ENCODE assay signal across 12 mouse cellular contexts in genomic region chr10:68103078-68103855, GRCm38 (mm10).
DNase-seq lines count a peak whose midpoint lies in the region; ATAC-seq lines count a peak whose summit lies in the region.
"Had no signal": no experiment of that assay in that cellular context is flagged by ENCODE, and none has a peak within 500 bp of the region (broad histone marks: within the 10 kb centered on the region; RNA-seq: fewer than 3 reads in every experiment).

No protein-coding gene starts in this region.

- peaks cover 30% of the 10 kb centered on the region; the same call in 1 of the 2 replicates for H3K36me3 ChIP-seq in heart, embryonic 15.5 days
- H3K36me3 ChIP-seq in limb, embryonic 11.5 days (ENCODE audit: control insufficient read depth, insufficient read depth, low read length): 0 out of 2 replicates have a peak, but pooled peaks cover 2% of the 10 kb centered on the region
- H3K36me3 ChIP-seq in limb, embryonic 10.5 days: peaks cover 36% of the 10 kb centered on the region
- H3K36me3 ChIP-seq in embryonic facial prominence, embryonic 15.5 days: peaks cover 27% of the 10 kb centered on the region
- peaks cover 11% of the 10 kb centered on the region; the same call in 1 of the 2 replicates for H3K36me3 ChIP-seq in stomach, embryonic 15.5 days
- no peaks in the 10 kb centered on the region for H3K36me3 ChIP-seq in forebrain, embryonic 15.5 days

- no peak for ATAC-seq in heart, embryonic 15.5 days (replicated peaks; ENCODE audit: insufficient number of reproducible peaks, insufficient read depth, low FRiP score, low read depth)
- 0 out of 2 replicates have a peak, but pooled peaks have one; percentile 40 for ATAC-seq in limb, embryonic 11.5 days (ENCODE audit: insufficient number of reproducible peaks, low FRiP score, low TSS enrichment, low read depth)
- ATAC-seq in embryonic facial prominence, embryonic 15.5 days (ENCODE audit: insufficient number of reproducible peaks, low FRiP score, low TSS enrichment, low read depth): no peak
- no peak for ATAC-seq in stomach, embryonic 15.5 days (ENCODE audit: insufficient read depth, low FRiP score, low read depth)
- ATAC-seq in forebrain, embryonic 15.5 days (replicated peaks): no peak

- H3K27me3 ChIP-seq in heart, embryonic 15.5 days: no peaks in the 10 kb centered on the region
- H3K27me3 ChIP-seq in limb, embryonic 11.5 days (ENCODE audit: control insufficient read depth, insufficient read depth, low read length): no peaks in the 10 kb centered on the region
- no peaks in the 10 kb centered on the region for H3K27me3 ChIP-seq in limb, embryonic 10.5 days (ENCODE audit: low read depth, poor library complexity, severe bottlenecking)
- no peaks in the 10 kb centered on the region for H3K27me3 ChIP-seq in embryonic facial prominence, embryonic 15.5 days
- H3K27me3 ChIP-seq in stomach, embryonic 15.5 days (replicated peaks): no peaks in the 10 kb centered on the region
- H3K27me3 ChIP-seq in forebrain, embryonic 15.5 days: no peaks in the 10 kb centered on the region
- H3K27me3 ChIP-seq: CH12.LX; liver, embryonic 13.5 days; megakaryocyte, embryonic 14.5 days had no signal

- H3K4me3 ChIP-seq in heart, embryonic 15.5 days: no peak overlapping the region
- H3K4me3 ChIP-seq in limb, embryonic 11.5 days (ENCODE audit: low read depth, low read length): no peak overlapping the region
- H3K4me3 ChIP-seq in limb, embryonic 10.5 days: no peak overlapping the region
- no peak overlapping the region for H3K4me3 ChIP-seq in embryonic facial prominence, embryonic 15.5 days (replicated peaks)
- no peak overlapping the region for H3K4me3 ChIP-seq in stomach, embryonic 15.5 days (replicated peaks)
- no peak overlapping the region for H3K4me3 ChIP-seq in forebrain, embryonic 15.5 days
- H3K4me3 ChIP-seq: liver, embryonic 13.5 days; megakaryocyte, embryonic 14.5 days had no signal

- 68% methylated on average over 6 of the region's 6 CpGs for WGBS in heart, embryonic 15.5 days
- WGBS in limb, embryonic 11.5 days: 60% methylated on average over 6 of the region's 6 CpGs
- WGBS in limb, embryonic 10.5 days: 72% methylated on average over 6 of the region's 6 CpGs
- WGBS in embryonic facial prominence, embryonic 15.5 days: 32% methylated on average over 6 of the region's 6 CpGs
- WGBS in stomach, embryonic 15.5 days: 35% methylated on average over 6 of the region's 6 CpGs
- WGBS in forebrain, embryonic 15.5 days: 70% methylated on average over 6 of the region's 6 CpGs

- peaks cover 55% of the 10 kb centered on the region for H3K4me1 ChIP-seq in heart, embryonic 15.5 days (replicated peaks)
- peaks cover 7% of the 10 kb centered on the region; the same call in 1 of the 2 replicates for H3K4me1 ChIP-seq in limb, embryonic 11.5 days (ENCODE audit: control insufficient read depth, insufficient read depth, low read length)
- H3K4me1 ChIP-seq in limb, embryonic 10.5 days: peaks cover 32% of the 10 kb centered on the region
- peaks cover 52% of the 10 kb centered on the region for H3K4me1 ChIP-seq in embryonic facial prominence, embryonic 15.5 days
- peaks cover 23% of the 10 kb centered on the region for H3K4me1 ChIP-seq in stomach, embryonic 15.5 days
- peaks cover 26% of the 10 kb centered on the region for H3K4me1 ChIP-seq in forebrain, embryonic 15.5 days

- intact Hi-C loops in heart, postnatal 10 days (cut with DNase I): loop anchor here (5.0 kb wide), 1 partner anchor 174 kb away; the partner anchor contains the start of gene Arid5b

- no peak overlapping the region for H3K4me2 ChIP-seq in heart, embryonic 15.5 days
- H3K4me2 ChIP-seq in limb, embryonic 11.5 days (ENCODE audit: low read depth, severe bottlenecking): no peak overlapping the region
- no peak overlapping the region; the same call in 1 of the 2 replicates for H3K4me2 ChIP-seq in embryonic facial prominence, embryonic 15.5 days (replicated peaks)
- H3K4me2 ChIP-seq in stomach, embryonic 15.5 days: no peak overlapping the region
- H3K4me2 ChIP-seq in forebrain, embryonic 15.5 days (replicated peaks): no peak overlapping the region
- H3K4me2 ChIP-seq: liver, embryonic 13.5 days had no signal

- no peak overlapping the region for H3K9ac ChIP-seq in heart, embryonic 15.5 days
- no peak overlapping the region for H3K9ac ChIP-seq in limb, embryonic 11.5 days (ENCODE audit: low read length)
- H3K9ac ChIP-seq in embryonic facial prominence, embryonic 15.5 days: no peak overlapping the region
- H3K9ac ChIP-seq in stomach, embryonic 15.5 days: no peak overlapping the region
- no peak overlapping the region for H3K9ac ChIP-seq in forebrain, embryonic 15.5 days (replicated peaks)
- H3K9ac ChIP-seq: liver, embryonic 13.5 days had no signal

- H3K27ac ChIP-seq in heart, embryonic 15.5 days: peak overlapping the region; percentile 84
- no peak overlapping the region for H3K27ac ChIP-seq in limb, embryonic 11.5 days (replicated peaks; ENCODE audit: low read depth, low read length)
- no peak overlapping the region for H3K27ac ChIP-seq in limb, embryonic 10.5 days
- peak overlapping the region; percentile 86 for H3K27ac ChIP-seq in embryonic facial prominence, embryonic 15.5 days (replicated peaks)
- peak overlapping the region; percentile 83 for H3K27ac ChIP-seq in stomach, embryonic 15.5 days
- no peak overlapping the region for H3K27ac ChIP-seq in forebrain, embryonic 15.5 days (replicated peaks)
- H3K27ac ChIP-seq: liver, embryonic 13.5 days had no signal

- no peak for DNase-seq in heart, postnatal 10 days
- no peak for DNase-seq in limb, embryonic 11.5 days (ENCODE audit: low spot score)
- DNase-seq in limb, embryonic 10.5 days (ENCODE audit: low spot score): no peak
- DNase-seq: cerebellum, postnatal 36 days; layer of hippocampus, adult 9-11 months; liver, embryonic 13.5 days had no signal

- H3K9me3 ChIP-seq in heart, embryonic 15.5 days (replicated peaks): no peaks in the 10 kb centered on the region
- H3K9me3 ChIP-seq in limb, embryonic 11.5 days (ENCODE audit: control insufficient read depth, low read length): no peaks in the 10 kb centered on the region
- no peaks in the 10 kb centered on the region for H3K9me3 ChIP-seq in limb, embryonic 10.5 days (replicated peaks)
- no peaks in the 10 kb centered on the region for H3K9me3 ChIP-seq in embryonic facial prominence, embryonic 15.5 days (replicated peaks)
- H3K9me3 ChIP-seq in stomach, embryonic 15.5 days: no peaks in the 10 kb centered on the region
- no peaks in the 10 kb centered on the region for H3K9me3 ChIP-seq in forebrain, embryonic 15.5 days
- H3K9me3 ChIP-seq: liver, embryonic 13.5 days; megakaryocyte, embryonic 14.5 days had no signal

Comparison
In these comparisons a context has a peak if more than half of its experiments do, and no peak if none do; other contexts are left out.
1. H3K27ac ChIP-seq: peak in heart, embryonic 15.5 days (single experiment), embryonic facial prominence, embryonic 15.5 days (single experiment) and stomach, embryonic 15.5 days (single experiment); none in limb, embryonic 11.5 days (single experiment), limb, embryonic 10.5 days (single experiment) and forebrain, embryonic 15.5 days (single experiment).